Mouse (Mus musculus) embryonic fibroblast, embryonic 13.5 days (primary cell): ENCODE measurements around the gene Thy1. TPM values are rescaled to one million over a fixed set of nuclear protein-coding genes. Genes with fewer than 3 reads are reported as not detected.

Source experiments
- H3K27ac ChIP-seq: 2 replicates; pipeline ENCODE4 v1.5.1; 2012; ENCODE audit warnings: low read length, control low read depth, inconsistent platforms; ENCODE audit not compliant: insufficient read depth
- H3K4me1 ChIP-seq: 2 replicates; pipeline ENCODE4 v1.6.1; 2011; ENCODE audit warnings: low read length; ENCODE audit not compliant: control insufficient read depth, insufficient read depth
- H3K4me3 ChIP-seq: 2 replicates; pipeline ENCODE4 v1.5.1; 2011; ENCODE audit warnings: mild to moderate bottlenecking, control low read depth, low read length; ENCODE audit not compliant: insufficient read depth
- CTCF ChIP-seq: IDR thresholded peaks from 2 replicates; pipeline ENCODE4 v1.5.1; 2011; ENCODE audit warnings: mild to moderate bottlenecking, control low read depth, low read length, moderate library complexity, borderline replicate concordance; ENCODE audit not compliant: insufficient read depth
- POLR2A ChIP-seq: IDR thresholded peaks from 2 replicates; pipeline ENCODE4 v1.6.1; 2011; ENCODE audit warnings: low read depth, mild to moderate bottlenecking, control low read depth, low read length, moderate library complexity
- polyA plus RNA-seq: library from polyadenylated mRNA; stranded (reverse); fragments of >200 nt; gene quantifications from 2 replicates; pipeline ENCODE4 v1.2.4, GENCODE M21; 2011; ENCODE audit warnings: low read depth; ENCODE audit not compliant: missing spikeins, insufficient read length

Gene Thy1
- polyA plus RNA-seq, 1 experiment, result 930 TPM

DNA sequence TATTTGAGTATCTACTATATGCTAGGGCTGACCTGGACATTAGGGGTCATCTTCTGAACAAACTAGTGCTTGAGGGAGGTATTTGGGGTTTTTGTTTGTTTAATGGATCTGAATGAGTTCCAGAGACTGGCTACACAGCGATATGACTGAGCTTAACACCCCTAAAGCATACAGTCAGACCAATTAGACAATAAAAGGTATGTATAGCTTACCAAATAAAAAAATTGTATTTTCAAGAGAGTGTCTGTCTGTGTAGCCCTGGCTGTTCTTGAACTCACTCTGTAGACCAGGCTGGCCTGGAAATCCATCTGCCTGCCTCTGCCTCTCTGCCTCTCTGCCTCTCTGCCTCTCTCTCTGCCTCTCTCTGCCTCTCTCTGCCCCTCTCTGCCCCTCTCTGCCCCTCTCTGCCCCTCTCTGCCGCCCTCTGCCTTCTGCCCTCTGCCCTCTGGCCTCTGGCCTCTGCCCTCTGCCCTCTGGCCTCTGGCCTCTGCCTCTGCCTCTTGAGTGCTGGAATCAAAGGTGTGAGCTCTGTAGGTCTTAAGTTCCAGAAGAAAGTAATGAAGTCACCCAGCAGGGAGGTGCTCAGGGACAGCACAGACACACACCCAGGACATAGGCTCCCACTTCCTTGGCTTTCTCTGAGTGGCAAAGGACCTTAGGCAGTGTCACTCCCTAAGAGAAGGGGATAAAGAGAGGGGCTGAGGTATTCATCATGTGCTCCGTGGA, 2.1 kb downstream of the Thy1 start:
- no peak for TF ChIP-seq POLR2A
- no peak for TF ChIP-seq CTCF
- H3K4me3 ChIP-seq, result peak overlapping the region; percentile 59
- H3K4me1 ChIP-seq, result peaks cover 6% of the 10 kb centered on the region; the same call in 1 of the 2 replicates
- no peak overlapping the region for H3K27ac ChIP-seq

DNA sequence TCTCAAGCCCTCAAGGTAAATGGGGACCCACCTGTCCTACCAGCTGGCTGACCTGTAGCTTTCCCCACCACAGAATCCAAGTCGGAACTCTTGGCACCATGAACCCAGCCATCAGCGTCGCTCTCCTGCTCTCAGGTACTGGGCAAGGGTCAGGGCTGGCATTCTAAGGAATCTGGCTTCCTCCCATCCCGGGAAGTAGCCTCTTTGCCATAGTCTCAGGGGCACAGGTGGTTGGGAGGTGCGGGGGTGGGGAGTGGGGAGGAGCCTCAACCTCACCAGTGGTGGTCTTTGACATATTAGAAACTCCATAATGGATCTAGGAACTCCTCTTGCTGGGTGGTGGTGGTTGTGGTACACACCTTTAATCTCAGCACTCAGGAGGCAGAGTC, 2.7 kb downstream of the Thy1 start:
- peak overlapping the region; percentile 59; the same call in 1 of the 2 replicates for H3K4me3 ChIP-seq
- TF ChIP-seq POLR2A (no peak), CTCF (no peak)
- H3K4me1 ChIP-seq, result peaks cover 5% of the 10 kb centered on the region; the same call in 1 of the 2 replicates
- H3K27ac ChIP-seq, result no peak overlapping the region

DNA sequence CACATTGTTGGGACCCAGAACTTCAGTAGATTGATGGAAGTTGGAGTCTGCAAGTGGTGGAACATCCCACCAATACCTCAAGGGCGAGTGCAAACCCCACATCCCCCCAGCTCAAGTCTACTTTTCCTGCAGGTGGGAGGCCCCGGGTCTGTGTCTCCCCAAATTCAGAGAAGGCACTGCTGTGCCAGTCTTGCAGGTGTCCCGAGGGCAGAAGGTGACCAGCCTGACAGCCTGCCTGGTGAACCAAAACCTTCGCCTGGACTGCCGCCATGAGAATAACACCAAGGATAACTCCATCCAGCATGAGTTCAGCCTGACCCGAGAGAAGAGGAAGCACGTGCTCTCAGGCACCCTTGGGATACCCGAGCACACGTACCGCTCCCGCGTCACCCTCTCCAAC, 3.2 kb downstream of the Thy1 start:
- Histone ChIP-seq H3K4me1 (peaks cover 5% of the 10 kb centered on the region; the same call in 1 of the 2 replicates), H3K4me3 (no peak overlapping the region), H3K27ac (no peak overlapping the region)
- TF ChIP-seq POLR2A, result no peak
- no peak for TF ChIP-seq CTCF

DNA sequence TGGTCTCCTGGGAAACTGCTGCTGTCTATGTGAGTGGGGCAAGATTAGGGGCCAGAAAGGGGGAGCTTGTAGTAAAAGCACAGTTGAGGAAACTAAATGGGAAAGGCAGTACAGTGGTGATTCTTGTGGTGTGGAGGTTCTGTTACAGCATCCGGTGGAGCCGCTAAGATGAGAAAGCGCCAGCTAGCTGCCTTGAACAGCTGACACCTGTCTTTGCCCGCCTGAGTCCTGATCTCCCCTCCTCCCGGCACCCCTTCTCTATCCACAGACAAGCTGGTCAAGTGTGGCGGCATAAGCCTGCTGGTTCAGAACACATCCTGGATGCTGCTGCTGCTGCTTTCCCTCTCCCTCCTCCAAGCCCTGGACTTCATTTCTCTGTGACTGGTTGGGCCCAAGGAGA, 3.9 kb downstream of the Thy1 start:
- Histone ChIP-seq H3K4me3 (no peak overlapping the region), H3K4me1 (peaks cover 5% of the 10 kb centered on the region; the same call in 1 of the 2 replicates), H3K27ac (no peak overlapping the region)
- TF ChIP-seq POLR2A, result no peak
- no peak for TF ChIP-seq CTCF

DNA sequence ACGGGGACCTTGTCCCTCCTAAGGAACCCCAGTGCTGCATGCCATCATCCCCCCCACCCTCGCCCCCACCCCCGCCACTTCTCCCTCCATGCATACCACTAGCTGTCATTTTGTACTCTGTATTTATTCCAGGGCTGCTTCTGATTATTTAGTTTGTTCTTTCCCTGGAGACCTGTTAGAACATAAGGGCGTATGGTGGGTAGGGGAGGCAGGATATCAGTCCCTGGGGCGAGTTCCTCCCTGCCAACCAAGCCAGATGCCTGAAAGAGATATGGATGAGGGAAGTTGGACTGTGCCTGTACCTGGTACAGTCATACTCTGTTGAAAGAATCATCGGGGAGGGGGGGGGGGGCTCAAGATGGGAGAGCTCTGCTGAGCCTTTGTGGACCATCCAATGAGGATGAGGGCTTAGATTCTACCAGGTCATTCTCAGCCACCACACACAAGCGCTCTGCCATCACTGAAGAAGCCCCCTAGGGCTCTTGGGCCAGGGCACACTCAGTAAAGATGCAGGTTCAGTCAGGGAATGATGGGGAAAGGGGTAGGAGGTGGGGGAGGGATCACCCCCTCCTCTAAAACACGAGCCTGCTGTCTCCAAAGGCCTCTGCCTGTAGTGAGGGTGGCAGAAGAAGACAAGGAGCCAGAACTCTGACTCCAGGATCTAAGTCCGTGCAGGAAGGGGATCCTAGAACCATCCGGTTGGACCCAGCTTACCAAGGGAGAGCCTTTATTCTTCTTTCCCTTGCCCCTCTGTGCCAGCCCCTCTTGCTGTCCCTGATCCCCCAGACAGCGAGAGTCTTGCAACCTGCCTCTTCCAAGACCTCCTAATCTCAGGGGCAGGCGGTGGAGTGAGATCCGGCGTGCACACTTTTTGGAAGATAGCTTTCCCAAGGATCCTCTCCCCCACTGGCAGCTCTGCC, 4.6 kb downstream of the Thy1 start:
- Histone ChIP-seq H3K4me1 (peaks cover 5% of the 10 kb centered on the region; the same call in 1 of the 2 replicates), H3K27ac (peak overlapping the region; percentile 68), H3K4me3 (no peak overlapping the region)
- TF ChIP-seq CTCF, result no peak
- no peak for TF ChIP-seq POLR2A

DNA sequence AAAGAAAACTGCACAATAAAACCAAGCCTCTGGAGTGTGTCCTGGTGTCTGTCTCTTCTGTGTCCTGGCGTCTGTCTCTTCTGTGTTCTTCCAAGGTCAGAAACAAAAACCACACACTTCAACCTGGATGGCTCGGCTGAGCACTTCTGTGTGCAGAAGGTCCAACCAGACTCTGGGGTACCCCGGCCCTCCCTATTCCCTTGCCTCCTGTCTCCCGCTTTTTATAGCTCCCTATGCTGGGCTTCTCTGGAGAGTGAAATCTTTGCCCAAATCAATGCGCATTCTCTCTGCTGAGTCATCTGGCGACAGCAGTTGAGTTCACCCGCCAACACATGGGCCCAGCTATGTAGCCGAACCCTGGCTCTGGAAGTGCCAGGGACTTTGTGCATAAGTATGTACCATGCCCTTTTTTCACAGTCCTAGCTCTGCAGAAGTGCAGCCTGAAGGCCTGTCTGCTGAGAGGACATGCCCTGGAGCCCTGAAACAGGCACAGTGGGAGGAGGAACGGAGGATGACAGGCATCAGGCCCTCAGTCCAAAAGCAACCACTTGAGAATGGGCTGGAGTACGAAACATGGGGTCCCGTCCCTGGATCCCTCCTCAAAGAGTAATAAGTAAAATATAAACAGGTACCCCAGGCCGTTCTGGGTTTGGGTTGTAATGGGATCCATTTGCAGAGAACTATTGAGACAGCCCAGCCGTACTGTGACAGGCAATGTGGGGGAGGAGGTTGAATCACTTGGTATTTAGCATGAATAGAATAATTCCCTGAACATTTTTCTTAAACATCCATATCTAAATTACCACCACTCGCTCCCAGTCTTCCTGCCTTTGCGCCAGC, 5.6 kb downstream of the Thy1 start:
- no peak for TF ChIP-seq CTCF
- TF ChIP-seq POLR2A, result peak; percentile 40
- peaks cover 5% of the 10 kb centered on the region; the same call in 1 of the 2 replicates for H3K4me1 ChIP-seq
- H3K4me3 ChIP-seq, result no peak overlapping the region
- peak overlapping the region; percentile 68 for H3K27ac ChIP-seq

DNA sequence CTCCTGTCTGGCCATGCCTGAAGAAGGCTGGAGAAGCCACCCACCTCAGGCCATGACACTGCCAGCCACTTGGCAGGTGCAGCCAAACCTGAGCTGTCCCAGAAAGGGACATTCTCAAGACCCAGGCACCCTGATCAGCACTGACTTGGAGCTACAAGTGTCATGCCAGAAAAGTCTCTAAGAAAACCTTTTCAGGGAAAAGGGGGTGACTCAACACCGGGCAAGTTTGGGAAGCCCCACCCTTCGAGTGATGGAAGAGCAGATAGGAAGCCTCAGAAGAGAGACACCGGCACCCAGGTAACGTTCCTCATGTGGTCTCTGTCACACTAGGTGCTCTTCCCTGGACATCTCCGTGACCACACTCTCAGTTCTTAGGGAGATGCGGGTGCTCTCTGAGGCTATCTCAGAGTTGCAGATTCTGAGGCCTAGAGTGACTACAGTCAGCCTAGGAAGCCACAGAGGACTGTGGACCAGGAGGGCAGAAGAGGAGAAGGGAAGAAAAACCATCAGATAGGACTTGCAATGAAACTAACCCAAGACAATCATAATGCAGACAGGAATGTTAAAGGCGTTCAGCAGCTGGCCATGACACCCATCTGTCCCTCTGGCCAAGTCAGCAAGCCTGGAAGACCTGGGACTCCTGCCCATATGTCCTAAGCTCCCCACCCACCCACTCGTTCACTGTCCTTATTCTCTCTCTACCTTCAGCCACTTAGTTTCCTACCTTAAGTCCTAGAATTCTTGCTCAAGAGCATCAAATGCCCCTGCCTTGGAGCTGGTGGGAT, 6.4 kb downstream of the Thy1 start:
- Histone ChIP-seq H3K4me3 (no peak overlapping the region), H3K4me1 (peaks cover 5% of the 10 kb centered on the region; the same call in 1 of the 2 replicates), H3K27ac (peak overlapping the region; percentile 68)
- TF ChIP-seq POLR2A (peak; percentile 43; the same call in 1 of the 2 replicates), CTCF (no peak)

DNA sequence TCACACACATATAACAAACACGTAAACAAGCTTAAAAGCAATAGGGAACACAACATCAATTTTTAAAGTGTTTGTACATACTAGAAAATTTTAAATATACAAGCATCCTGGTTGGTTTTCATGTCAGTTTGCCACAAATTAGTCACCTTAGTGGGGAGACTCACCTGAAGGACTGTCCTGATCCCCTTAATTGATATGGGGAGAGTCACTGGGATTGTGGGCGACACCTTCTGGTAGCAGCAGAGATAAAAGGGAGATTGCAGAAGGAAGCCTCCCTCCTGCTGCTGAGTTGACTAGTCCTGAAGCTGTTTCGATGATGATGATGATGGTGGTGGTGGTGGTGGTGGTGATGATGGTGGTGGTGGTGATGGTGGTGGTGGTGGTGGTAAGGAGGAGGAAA, 9.7 kb downstream of the Thy1 start:
- H3K4me3 ChIP-seq, result no peak overlapping the region
- H3K4me1 ChIP-seq, result peaks cover 5% of the 10 kb centered on the region; the same call in 1 of the 2 replicates
- TF ChIP-seq CTCF, result no peak
- no peak for TF ChIP-seq POLR2A
- H3K27ac ChIP-seq, result no peak overlapping the region
